Mouse (Mus musculus): ENCODE data around the gene Mapk8ip2.

The Mapk8ip2 gene

GRCm38 (mm10) chr15:89478622-89479021 lies 24.9 kb downstream of the Mapk8ip2 start:
- no peak for DNase-seq (ENCODE audit: inconsistent age in 2 of 2, low spot score in 1 of 2)

- DNase-seq (ENCODE audit: inconsistent age in 2 of 2, low spot score in 1 of 2), result peak; percentile 78 to 91
Observed at GRCm38 (mm10) chr15:89480584-89480983, 26.9 kb downstream of the Mapk8ip2 start.

GRCm38 (mm10) chr15:89488182-89488581 lies 34.5 kb downstream of the Mapk8ip2 start:
- DNase-seq (ENCODE audit: inconsistent age in 2 of 2, low spot score in 1 of 2), result peak; percentile 29 to 51

GRCm38 (mm10) chr15:89488611-89489117 lies 35.0 kb downstream of the Mapk8ip2 start:
- peak in 1 of 2 experiments; percentile 17 for DNase-seq (ENCODE audit: inconsistent age in 2 of 2, low spot score in 1 of 2)

GRCm38 (mm10) chr15:89494970-89495369 lies 41.3 kb downstream of the Mapk8ip2 start:
- DNase-seq (ENCODE audit: inconsistent age in 2 of 2, low spot score in 1 of 2), result no peak

- no peak for DNase-seq (ENCODE audit: inconsistent age in 2 of 2, low spot score in 1 of 2)
Observed at GRCm38 (mm10) chr15:89496131-89496530, 42.4 kb downstream of the Mapk8ip2 start.

GRCm38 (mm10) chr15:89496841-89497240 lies 43.1 kb downstream of the Mapk8ip2 start:
- DNase-seq (ENCODE audit: inconsistent age in 2 of 2, low spot score in 1 of 2), result peak in 1 of 2 experiments; percentile 23

GRCm38 (mm10) chr15:89497391-89498048 lies 43.8 kb downstream of the Mapk8ip2 start:
- peak; percentile 75 to 84 for DNase-seq (ENCODE audit: inconsistent age in 2 of 2, low spot score in 1 of 2)

GRCm38 (mm10) chr15:89498049-89498960 lies 44.6 kb downstream of the Mapk8ip2 start:
- peak; percentile 35 to 73 for DNase-seq (ENCODE audit: inconsistent age in 2 of 2, low spot score in 1 of 2)

GRCm38 (mm10) chr15:89498961-89499688 lies 45.4 kb downstream of the Mapk8ip2 start, which contains the start of gene Shank3:
Shank3 (plus strand) TSS chr15:89499623.
- DNase-seq (ENCODE audit: inconsistent age in 2 of 2, low spot score in 1 of 2), result peak; percentile 29 to 43

- peak; percentile 56 to 76 for DNase-seq (ENCODE audit: inconsistent age in 2 of 2, low spot score in 1 of 2)
Observed at GRCm38 (mm10) chr15:89499784-89500220, 46.1 kb downstream of the Mapk8ip2 start.

GRCm38 (mm10) chr15:89500221-89500791 lies 46.6 kb downstream of the Mapk8ip2 start:
- peak; percentile 23 to 60 for DNase-seq (ENCODE audit: inconsistent age in 2 of 2, low spot score in 1 of 2)

GRCm38 (mm10) chr15:89501321-89501720 lies 47.6 kb downstream of the Mapk8ip2 start:
- no peak for DNase-seq (ENCODE audit: inconsistent age in 2 of 2, low spot score in 1 of 2)

GRCm38 (mm10) chr15:89504838-89505237 lies 51.1 kb downstream of the Mapk8ip2 start:
- DNase-seq (ENCODE audit: inconsistent age in 2 of 2, low spot score in 1 of 2), result no peak

- DNase-seq (ENCODE audit: inconsistent age in 2 of 2, low spot score in 1 of 2), result peak in 1 of 2 experiments; percentile 30
Observed at GRCm38 (mm10) chr15:89507751-89508150, 54.0 kb downstream of the Mapk8ip2 start.

- no peak for DNase-seq (ENCODE audit: inconsistent age in 2 of 2, low spot score in 1 of 2)
Observed at GRCm38 (mm10) chr15:89512679-89513078, 59.0 kb downstream of the Mapk8ip2 start.

All from adrenal gland, adult (tissue).